Mouse (Mus musculus) heart, adult 2 months (tissue): Measurements from ENCODE around the gene Ppp6r3.
A peak's percentile ranks its signal among the peaks of the same experiment; 100 is the strongest.

Experiments
- CTCF ChIP-seq: fragments of 200-600 bp; IDR thresholded peaks from 2 replicates; pipeline ENCODE4 v1.8.1; 2022; ENCODE audit warnings: antibody characterized with exemption, mild to moderate bottlenecking, moderate library complexity
- EP300 ChIP-seq: fragments of 200-500 bp; IDR thresholded peaks from 2 replicates; pipeline ENCODE4 v1.6.1; 2011; ENCODE audit warnings: low read depth, low read length, control low read depth; ENCODE audit not compliant: insufficient read depth
- POLR2A ChIP-seq: fragments of 200-500 bp; IDR thresholded peaks from 2 replicates; pipeline ENCODE4 v1.6.1; 2011; ENCODE audit warnings: mild to moderate bottlenecking, low read depth, low read length, control low read depth; ENCODE audit not compliant: insufficient read depth

DNA sequence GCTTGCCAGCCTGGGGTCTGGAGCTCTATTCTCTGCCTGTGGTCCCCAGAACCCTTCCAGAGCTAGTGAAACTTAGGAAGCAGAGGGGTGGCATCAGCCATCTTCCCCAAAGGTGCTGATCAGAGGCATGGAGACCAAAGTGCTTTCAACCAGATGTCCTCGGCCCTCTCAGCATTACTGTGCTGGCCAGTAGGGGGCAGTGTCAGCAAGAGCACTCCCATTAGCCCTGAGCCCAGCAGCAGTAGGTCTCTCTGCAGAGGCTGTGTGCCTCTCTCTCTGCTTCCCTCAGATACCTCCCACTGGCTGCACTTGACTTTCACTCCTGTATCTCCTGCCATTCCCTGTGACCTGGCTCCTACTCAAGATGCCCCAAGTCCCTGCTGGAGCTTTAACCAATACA is 11.0 kb upstream of the Ppp6r3 start:
- TF ChIP-seq EP300 (no peak), CTCF (peak; percentile 89), POLR2A (no peak)
